31 mouse cellular contexts compared by ENCODE assay signal in the genomic region with DNA sequence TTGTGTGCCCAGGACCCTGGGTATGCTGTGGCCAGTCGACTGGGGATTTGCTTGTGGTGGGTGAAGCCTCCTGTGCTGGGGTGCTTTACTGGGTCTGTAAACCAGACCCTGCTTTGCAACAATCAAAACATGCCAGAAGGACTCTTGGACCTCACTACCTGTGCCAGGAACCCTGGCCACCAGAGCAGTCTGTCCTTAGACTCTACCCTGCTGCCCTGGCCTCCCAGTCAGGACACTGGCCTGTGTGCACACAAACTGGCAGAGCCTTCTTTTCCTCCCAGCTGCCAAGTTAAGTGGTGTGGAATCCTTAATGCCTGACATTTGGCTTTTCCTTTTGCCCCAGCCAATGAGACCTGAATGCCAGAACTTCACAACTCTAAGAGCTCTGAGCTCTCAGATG. TPM values are rescaled to one million over a fixed set of nuclear protein-coding genes. Genes with fewer than 3 reads are reported as not detected.
DNase-seq lines count a peak whose midpoint lies in the region; ATAC-seq and TF ChIP-seq lines count a peak whose summit lies in the region.
"Had no signal": no experiment of that assay in that cellular context is flagged by ENCODE, and none has a peak within 500 bp of the region (broad histone marks: within the 10 kb centered on the region; RNA-seq: fewer than 3 reads in every experiment).

No protein-coding gene starts in this region.

- no peak overlapping the region for H3K27ac ChIP-seq in liver, embryonic 15.5 days (replicated peaks)
- H3K27ac ChIP-seq in liver, embryonic 11.5 days (ENCODE audit: low read depth, low read length) = no peak overlapping the region
- peak overlapping the region; percentile 88 for H3K27ac ChIP-seq in intestine, postnatal 0 days (ENCODE audit: low read depth, low read length)
- peak overlapping the region; percentile 59 for H3K27ac ChIP-seq in kidney, embryonic 15.5 days
- H3K27ac ChIP-seq in hindbrain, postnatal 0 days = no peak overlapping the region
- H3K27ac ChIP-seq: embryonic facial prominence, embryonic 12.5 days; limb, embryonic 10.5 days; liver, embryonic 13.5 days; lung, embryonic 15.5 days; midbrain, embryonic 15.5 days; neural tube, embryonic 12.5 days had no signal

- WGBS in liver, embryonic 15.5 days (ENCODE audit: insufficient replicate concordance) = 39% methylated on average over 1 of the region's 1 CpGs
- WGBS in liver, embryonic 11.5 days = 53% methylated on average over 1 of the region's 1 CpGs
- 71% methylated on average over 1 of the region's 1 CpGs for WGBS in intestine, postnatal 0 days
- 74% methylated on average over 1 of the region's 1 CpGs for WGBS in kidney, embryonic 15.5 days
- 87% methylated on average over 1 of the region's 1 CpGs for WGBS in hindbrain, postnatal 0 days

- no peaks in the 10 kb centered on the region for H3K4me1 ChIP-seq in liver, embryonic 15.5 days (replicated peaks)
- H3K4me1 ChIP-seq in liver, embryonic 11.5 days (replicated peaks; ENCODE audit: control insufficient read depth, insufficient read depth, low read length) = no peaks in the 10 kb centered on the region
- H3K4me1 ChIP-seq in intestine, postnatal 0 days (replicated peaks; ENCODE audit: control insufficient read depth, insufficient read depth, low read length) = no peaks in the 10 kb centered on the region
- no peaks in the 10 kb centered on the region for H3K4me1 ChIP-seq in kidney, embryonic 15.5 days
- H3K4me1 ChIP-seq in hindbrain, postnatal 0 days (ENCODE audit: insufficient read depth, low read length) = no peaks in the 10 kb centered on the region
- H3K4me1 ChIP-seq: embryonic facial prominence, embryonic 12.5 days; limb, embryonic 10.5 days; liver, embryonic 13.5 days; lung, embryonic 15.5 days; midbrain, embryonic 15.5 days; neural tube, embryonic 12.5 days had no signal

- peak overlapping the region; percentile 29 for H3K4me2 ChIP-seq in liver, embryonic 15.5 days
- no peak overlapping the region for H3K4me2 ChIP-seq in liver, embryonic 11.5 days
- H3K4me2 ChIP-seq in intestine, postnatal 0 days (replicated peaks; ENCODE audit: low read depth) = peak overlapping the region; percentile 59
- 0 out of 2 replicates have a peak overlapping the region, but pooled peaks have one; percentile 14 for H3K4me2 ChIP-seq in kidney, embryonic 15.5 days
- no peak overlapping the region for H3K4me2 ChIP-seq in hindbrain, postnatal 0 days (ENCODE audit: low read depth, low read length)
- H3K4me2 ChIP-seq: embryonic facial prominence, embryonic 12.5 days; liver, embryonic 13.5 days; lung, embryonic 15.5 days; midbrain, embryonic 15.5 days; neural tube, embryonic 12.5 days had no signal

- no peak for ATAC-seq in liver, embryonic 15.5 days (ENCODE audit: insufficient read depth)
- no peak for ATAC-seq in liver, embryonic 11.5 days (replicated peaks; ENCODE audit: low FRiP score)
- ATAC-seq in intestine, postnatal 0 days = no peak
- ATAC-seq in kidney, embryonic 15.5 days (replicated peaks; ENCODE audit: low FRiP score) = peak; percentile 52
- ATAC-seq in hindbrain, postnatal 0 days = no peak
- ATAC-seq: activated CD4-positive, CD25-positive, alpha-beta regulatory T cell, adult 4 months; forebrain, postnatal 0 days; hindbrain, embryonic 16.5 days; midbrain, embryonic 15.5 days had no signal

- DNase-seq in liver, embryonic 11.5 days (ENCODE audit: low spot score) = no peak
- peak; percentile 75 to 81 for DNase-seq in kidney, postnatal 36 days
- no peak for DNase-seq in gastrocnemius, adult 8-10 months (ENCODE audit: low spot score in 2 of 2)
- DNase-seq in layer of hippocampus, adult 11-12 months (ENCODE audit: low spot score) = no peak
- DNase-seq in hindbrain, postnatal 0 days (ENCODE audit: low spot score) = no peak
- DNase-seq: adrenal gland, postnatal 25 days; forebrain, postnatal 0 days; gastrocnemius, postnatal 36 days; liver, embryonic 13.5 days; lung, postnatal 4 days; right cerebral cortex, postnatal 25 days; thymus, postnatal 25 days had no signal

- H3K9me3 ChIP-seq in liver, embryonic 15.5 days (replicated peaks) = no peaks in the 10 kb centered on the region
- H3K9me3 ChIP-seq in liver, embryonic 11.5 days (ENCODE audit: control insufficient read depth, low read length) = no peaks in the 10 kb centered on the region; the same call in 1 of the 2 replicates
- H3K9me3 ChIP-seq in intestine, postnatal 0 days (ENCODE audit: control insufficient read depth) = no peaks in the 10 kb centered on the region
- H3K9me3 ChIP-seq in kidney, embryonic 15.5 days (replicated peaks) = 0 out of 2 replicates have a peak, but pooled peaks cover 3% of the 10 kb centered on the region
- H3K9me3 ChIP-seq in hindbrain, postnatal 0 days (ENCODE audit: low read length) = no peaks in the 10 kb centered on the region
- H3K9me3 ChIP-seq: limb, embryonic 10.5 days; liver, embryonic 13.5 days; lung, embryonic 15.5 days; midbrain, embryonic 15.5 days; neural tube, embryonic 12.5 days had no signal

- H3K9ac ChIP-seq in liver, embryonic 15.5 days = no peak overlapping the region
- no peak overlapping the region for H3K9ac ChIP-seq in liver, embryonic 11.5 days (ENCODE audit: low read depth, low read length)
- 0 out of 2 replicates have a peak overlapping the region, but pooled peaks have one; percentile 11 for H3K9ac ChIP-seq in intestine, postnatal 0 days (ENCODE audit: low read depth, low read length)
- H3K9ac ChIP-seq in kidney, embryonic 15.5 days = no peak overlapping the region
- no peak overlapping the region for H3K9ac ChIP-seq in hindbrain, postnatal 0 days (replicated peaks; ENCODE audit: low read length)
- H3K9ac ChIP-seq: embryonic facial prominence, embryonic 12.5 days; forebrain, postnatal 0 days; liver, embryonic 13.5 days; lung, embryonic 15.5 days; midbrain, embryonic 15.5 days; neural tube, embryonic 12.5 days had no signal

- H3K27me3 ChIP-seq in liver, embryonic 15.5 days = no peaks in the 10 kb centered on the region
- H3K27me3 ChIP-seq in liver, embryonic 11.5 days (replicated peaks; ENCODE audit: control insufficient read depth, insufficient read depth, low read length) = no peaks in the 10 kb centered on the region
- no peaks in the 10 kb centered on the region for H3K27me3 ChIP-seq in intestine, postnatal 0 days (replicated peaks; ENCODE audit: control insufficient read depth, insufficient read depth, low read length)
- no peaks in the 10 kb centered on the region for H3K27me3 ChIP-seq in kidney, embryonic 15.5 days
- H3K27me3 ChIP-seq in hindbrain, postnatal 0 days (ENCODE audit: insufficient read depth, low read length) = no peaks in the 10 kb centered on the region
- H3K27me3 ChIP-seq: embryonic facial prominence, embryonic 12.5 days; liver, embryonic 13.5 days; lung, embryonic 15.5 days; midbrain, embryonic 15.5 days; neural tube, embryonic 12.5 days had no signal

- no peak for TF ChIP-seq CTCF in intestine, postnatal 0 days (IDR thresholded peaks at IDR 0.05; ENCODE audit: low read depth)
- TF ChIP-seq CTCF in hindbrain, postnatal 0 days (IDR thresholded peaks at IDR 0.05; ENCODE audit: low read depth) = no peak

- H3K4me3 ChIP-seq in liver, embryonic 15.5 days (replicated peaks) = 0 out of 2 replicates have a peak overlapping the region, but pooled peaks have one; percentile 7
- H3K4me3 ChIP-seq in liver, embryonic 11.5 days (ENCODE audit: low read depth, low read length) = no peak overlapping the region
- peak overlapping the region; percentile 21 for H3K4me3 ChIP-seq in intestine, postnatal 0 days (ENCODE audit: low read depth, low read length)
- no peak overlapping the region for H3K4me3 ChIP-seq in kidney, embryonic 15.5 days (replicated peaks)
- no peak overlapping the region for H3K4me3 ChIP-seq in hindbrain, postnatal 0 days (ENCODE audit: low read length)
- H3K4me3 ChIP-seq: embryonic facial prominence, embryonic 12.5 days; limb, embryonic 10.5 days; liver, embryonic 13.5 days; lung, embryonic 15.5 days; midbrain, embryonic 15.5 days; neural tube, embryonic 12.5 days had no signal

- H3K36me3 ChIP-seq in liver, embryonic 15.5 days (replicated peaks) = no peaks in the 10 kb centered on the region
- no peaks in the 10 kb centered on the region for H3K36me3 ChIP-seq in liver, embryonic 11.5 days (ENCODE audit: control insufficient read depth, insufficient read depth, low read length)
- no peaks in the 10 kb centered on the region for H3K36me3 ChIP-seq in intestine, postnatal 0 days (ENCODE audit: control insufficient read depth, insufficient read depth)
- no peaks in the 10 kb centered on the region for H3K36me3 ChIP-seq in kidney, embryonic 15.5 days
- no peaks in the 10 kb centered on the region for H3K36me3 ChIP-seq in hindbrain, postnatal 0 days (ENCODE audit: insufficient read depth, low read length)
- H3K36me3 ChIP-seq: embryonic facial prominence, embryonic 12.5 days; limb, embryonic 10.5 days; liver, embryonic 13.5 days; lung, embryonic 15.5 days; midbrain, embryonic 15.5 days; neural tube, embryonic 12.5 days had no signal

RNA-seq across cellular contexts. Expression of gene BC025446, which starts 0.7 kb away (rescaled TPM):
- 4.9 and 6.5 TPM in 2 replicates for polyA plus RNA-seq in liver, embryonic 15.5 days (2015; fragmentation: Nextera tagmentation; extraction: Ambion mirVana)
- polyA plus RNA-seq in liver, embryonic 11.5 days (2014; fragmentation: Nextera tagmentation; extraction: Ambion mirVana) = 0.52 and 0.62 TPM in 2 replicates
- polyA plus RNA-seq in intestine, postnatal 0 days (2015; fragmentation: Nextera tagmentation; extraction: Ambion mirVana) = 45.2 and 49.9 TPM in 2 replicates
- 15.5 and 15.8 TPM in 2 replicates for polyA plus RNA-seq in kidney, embryonic 15.5 days (2015; fragmentation: Nextera tagmentation; extraction: Ambion mirVana)
- under 1 TPM in 1 of 4 experiments, not detected in 3; 0.27 TPM for total RNA-seq in gastrocnemius, adult 8-10 months (2022)
- total RNA-seq in hindbrain, postnatal 0 days (2014; rRNA removed) = not detected in 2 replicates
- not detected in 2 replicates for polyA plus RNA-seq in hindbrain, postnatal 0 days (2015; fragmentation: Nextera tagmentation; extraction: Ambion mirVana)
- total RNA-seq: adrenal gland, postnatal 25 days; forebrain, postnatal 0 days; gastrocnemius, postnatal 36 days; hematopoietic stem cell, adult 5-6 weeks; layer of hippocampus, adult 18-20 months; layer of hippocampus, postnatal 14 days; left cerebral cortex, adult 8-10 months had no signal
- polyA plus RNA-seq: activated CD4-positive, CD25-positive, alpha-beta regulatory T cell, adult 4 months; brain, embryonic 14.5 days; embryonic facial prominence, embryonic 12.5 days; forebrain, embryonic 11.5 days; forebrain, postnatal 0 days; heart, embryonic 16.5 days; hindbrain, embryonic 16.5 days; limb, embryonic 10.5 days; midbrain, embryonic 15.5 days; neural tube, embryonic 12.5 days; spleen, adult 2 months; testis, adult 2 months had no signal

RNA-seq across cellular contexts. Expression of gene Ly6f, which starts 51.4 kb away (rescaled TPM):
- not detected in 2 replicates for polyA plus RNA-seq in liver, embryonic 15.5 days (2015; fragmentation: Nextera tagmentation; extraction: Ambion mirVana)
- polyA plus RNA-seq in liver, embryonic 11.5 days (2014; fragmentation: Nextera tagmentation; extraction: Ambion mirVana) = not detected in 2 replicates
- 3.0 and 3.5 TPM in 2 replicates for polyA plus RNA-seq in intestine, postnatal 0 days (2015; fragmentation: Nextera tagmentation; extraction: Ambion mirVana)
- polyA plus RNA-seq in kidney, embryonic 15.5 days (2015; fragmentation: Nextera tagmentation; extraction: Ambion mirVana) = not detected in 2 replicates
- not detected for total RNA-seq in gastrocnemius, adult 8-10 months (2022)
- total RNA-seq in hindbrain, postnatal 0 days (2014; rRNA removed) = not detected in 2 replicates
- not detected in 2 replicates for polyA plus RNA-seq in hindbrain, postnatal 0 days (2015; fragmentation: Nextera tagmentation; extraction: Ambion mirVana)
- total RNA-seq: adrenal gland, postnatal 25 days; forebrain, postnatal 0 days; gastrocnemius, postnatal 36 days; hematopoietic stem cell, adult 5-6 weeks; layer of hippocampus, adult 18-20 months; layer of hippocampus, postnatal 14 days; left cerebral cortex, adult 8-10 months had no signal
- polyA plus RNA-seq: activated CD4-positive, CD25-positive, alpha-beta regulatory T cell, adult 4 months; brain, embryonic 14.5 days; embryonic facial prominence, embryonic 12.5 days; forebrain, embryonic 11.5 days; forebrain, postnatal 0 days; heart, embryonic 16.5 days; hindbrain, embryonic 16.5 days; liver, embryonic 13.5 days; lung, embryonic 15.5 days; midbrain, embryonic 15.5 days; neural tube, embryonic 12.5 days; spleen, adult 2 months; testis, adult 2 months had no signal

Comparison
In these comparisons a context has a peak if more than half of its experiments do, and no peak if none do; other contexts are left out.
1. H3K4me2 ChIP-seq: peak in liver, embryonic 15.5 days (single experiment), intestine, postnatal 0 days (single experiment) and kidney, embryonic 15.5 days (single experiment); none in liver, embryonic 11.5 days (single experiment) and hindbrain, postnatal 0 days (single experiment).
2. H3K4me3 ChIP-seq: peak in liver, embryonic 15.5 days (single experiment) and intestine, postnatal 0 days (single experiment); none in liver, embryonic 11.5 days (single experiment), kidney, embryonic 15.5 days (single experiment) and hindbrain, postnatal 0 days (single experiment).
3. H3K27ac ChIP-seq: peak in intestine, postnatal 0 days (single experiment) and kidney, embryonic 15.5 days (single experiment); none in liver, embryonic 15.5 days (single experiment), liver, embryonic 11.5 days (single experiment) and hindbrain, postnatal 0 days (single experiment).
4. DNase-seq: peak in kidney, postnatal 36 days (2 of 2); none in liver, embryonic 11.5 days (single experiment), gastrocnemius, adult 8-10 months (0 of 2), layer of hippocampus, adult 11-12 months (single experiment) and hindbrain, postnatal 0 days (single experiment).